Mouse (Mus musculus): ENCODE data around the gene Tfap4. TPM values are rescaled to one million over a fixed set of nuclear protein-coding genes. Genes with fewer than 3 reads are reported as not detected.
"Not testable (repeated sequence)": the region's sequence is repeated elsewhere in the genome, so short reads cannot be mapped to it uniquely, and the experiment has no call there.

Gene Tfap4
- polyA plus RNA-seq, 1 experiment, result 5.0 TPM

GRCm38 (mm10) chr16:4546838-4547237 is 12.8 kb downstream of the Tfap4 start:
- Histone ChIP-seq H3K27ac (ENCODE audit: insufficient read depth, low read length) (no peak overlapping the region), H3K4me3 (ENCODE audit: insufficient read depth, low read length) (no peak overlapping the region), H3K4me1 (ENCODE audit: control insufficient read depth, insufficient read depth, low read length) (peaks cover 3% of the 10 kb centered on the region)
- no peak for TF ChIP-seq CTCF (IDR thresholded peaks at IDR 0.05; ENCODE audit: extremely low read depth, insufficient read depth, low read length)
- TF ChIP-seq POLR2A (IDR thresholded peaks at IDR 0.05; ENCODE audit: extremely low read depth, insufficient read depth, low read length), result no peak

DNA sequence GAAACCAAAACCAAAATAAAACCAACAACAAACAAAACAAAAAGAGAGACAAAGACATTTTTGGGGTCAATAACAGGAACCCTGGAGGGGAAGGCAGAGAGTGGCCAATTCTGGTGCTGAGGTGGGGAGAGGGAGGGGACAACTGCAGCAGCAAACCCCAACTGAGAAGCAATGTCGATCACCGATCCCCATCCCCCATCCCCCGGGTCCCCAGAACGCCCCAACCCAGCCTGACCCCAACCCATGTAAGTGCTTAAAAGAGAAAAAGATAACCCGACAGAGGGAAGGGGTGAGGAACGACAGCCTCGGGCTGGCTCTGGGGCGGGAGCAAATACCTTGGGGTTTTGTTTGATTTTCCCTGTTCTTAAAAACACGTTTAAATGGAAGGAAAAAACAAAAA is 14.8 kb downstream of the Tfap4 start:
- Histone ChIP-seq H3K4me1 (ENCODE audit: control insufficient read depth, insufficient read depth, low read length) (peaks cover 3% of the 10 kb centered on the region), H3K27ac (ENCODE audit: insufficient read depth, low read length) (no peak overlapping the region), H3K4me3 (ENCODE audit: insufficient read depth, low read length) (no peak overlapping the region)
- TF ChIP-seq CTCF (IDR thresholded peaks at IDR 0.05; ENCODE audit: extremely low read depth, insufficient read depth, low read length), result no peak
- no peak for TF ChIP-seq POLR2A (IDR thresholded peaks at IDR 0.05; ENCODE audit: extremely low read depth, insufficient read depth, low read length)

- H3K27ac ChIP-seq (ENCODE audit: insufficient read depth, low read length), result no peak overlapping the region
- H3K4me1 ChIP-seq (ENCODE audit: control insufficient read depth, insufficient read depth, low read length), result peaks cover 3% of the 10 kb centered on the region
- no peak overlapping the region for H3K4me3 ChIP-seq (ENCODE audit: insufficient read depth, low read length)
- TF ChIP-seq POLR2A (IDR thresholded peaks at IDR 0.05; ENCODE audit: extremely low read depth, insufficient read depth, low read length) (no peak), CTCF (IDR thresholded peaks at IDR 0.05; ENCODE audit: extremely low read depth, insufficient read depth, low read length) (no peak)
Measured at GRCm38 (mm10) chr16:4543266-4543665, 16.4 kb downstream of the Tfap4 start.

- Histone ChIP-seq H3K4me1 (ENCODE audit: control insufficient read depth, insufficient read depth, low read length) (peaks cover 3% of the 10 kb centered on the region), H3K27ac (ENCODE audit: insufficient read depth, low read length) (no peak overlapping the region), H3K4me3 (ENCODE audit: insufficient read depth, low read length) (peak overlapping the region; percentile 56)
- TF ChIP-seq CTCF (IDR thresholded peaks at IDR 0.05; ENCODE audit: extremely low read depth, insufficient read depth, low read length) (no peak), POLR2A (IDR thresholded peaks at IDR 0.05; ENCODE audit: extremely low read depth, insufficient read depth, low read length) (no peak)
Measured at GRCm38 (mm10) chr16:4542236-4542774, 17.3 kb downstream of the Tfap4 start.

DNA sequence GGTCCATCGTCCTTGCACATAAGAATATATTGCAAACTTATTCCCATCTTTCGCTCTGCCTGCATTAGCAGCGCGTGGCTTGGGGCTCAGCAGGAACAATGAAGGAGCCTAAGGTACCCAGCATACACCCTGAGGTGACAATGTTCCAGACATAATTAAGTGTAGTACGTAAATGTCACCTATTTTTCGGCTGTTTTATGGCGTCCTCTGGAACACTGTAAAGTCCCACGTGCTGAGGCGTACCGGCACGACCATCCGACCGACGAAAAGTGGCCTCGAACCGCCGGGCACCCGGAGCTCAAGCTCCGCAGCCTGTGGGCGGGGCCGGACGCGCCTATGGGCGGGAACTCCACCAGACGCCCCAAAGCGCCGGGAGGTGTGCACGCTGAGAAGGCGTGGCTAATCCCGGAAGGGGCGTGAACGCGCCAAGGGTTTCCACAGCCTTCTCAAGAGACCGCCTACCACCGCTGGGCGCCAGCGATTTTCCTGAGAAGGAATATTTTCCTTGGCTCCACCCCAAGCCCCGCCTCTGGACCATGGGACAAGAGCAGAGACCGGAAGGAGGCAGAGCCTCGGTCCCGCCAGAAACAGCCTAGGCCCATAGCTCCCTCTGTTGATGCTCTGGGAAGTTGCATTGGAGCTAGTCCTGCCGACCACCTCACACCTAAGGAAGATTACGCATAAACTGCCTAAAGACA is 18.0 kb downstream of the Tfap4 start, which contains the start of gene Srl:
Gene Srl (minus strand): TSS at position 316 of the 698 bp plus-strand sequence.
- peak; percentile 47; the same call in 1 of the 2 replicates for TF ChIP-seq POLR2A (IDR thresholded peaks at IDR 0.05; ENCODE audit: extremely low read depth, insufficient read depth, low read length)
- peak; percentile 94 for TF ChIP-seq CTCF (IDR thresholded peaks at IDR 0.05; ENCODE audit: extremely low read depth, insufficient read depth, low read length)

GRCm38 (mm10) chr16:4541033-4541432 is 18.6 kb downstream of the Tfap4 start:
- no peak for TF ChIP-seq CTCF (IDR thresholded peaks at IDR 0.05; ENCODE audit: extremely low read depth, insufficient read depth, low read length)
- TF ChIP-seq POLR2A (IDR thresholded peaks at IDR 0.05; ENCODE audit: extremely low read depth, insufficient read depth, low read length), result no peak
- H3K4me1 ChIP-seq (ENCODE audit: control insufficient read depth, insufficient read depth, low read length), result peaks cover 3% of the 10 kb centered on the region
- H3K4me3 ChIP-seq (ENCODE audit: insufficient read depth, low read length), result peak overlapping the region; percentile 56; the same call in 1 of the 2 replicates
- no peak overlapping the region for H3K27ac ChIP-seq (ENCODE audit: insufficient read depth, low read length)

More for the DNA sequence above, 18.0 kb downstream of the Tfap4 start, which contains the start of gene Srl:
- H3K4me1 ChIP-seq (ENCODE audit: control insufficient read depth, insufficient read depth, low read length), result peaks cover 3% of the 10 kb centered on the region
- H3K27ac ChIP-seq (ENCODE audit: insufficient read depth, low read length), result no peak within 1 kb of the TSS
- peak within 1 kb of the TSS; percentile 56 for H3K4me3 ChIP-seq (ENCODE audit: insufficient read depth, low read length)

DNA sequence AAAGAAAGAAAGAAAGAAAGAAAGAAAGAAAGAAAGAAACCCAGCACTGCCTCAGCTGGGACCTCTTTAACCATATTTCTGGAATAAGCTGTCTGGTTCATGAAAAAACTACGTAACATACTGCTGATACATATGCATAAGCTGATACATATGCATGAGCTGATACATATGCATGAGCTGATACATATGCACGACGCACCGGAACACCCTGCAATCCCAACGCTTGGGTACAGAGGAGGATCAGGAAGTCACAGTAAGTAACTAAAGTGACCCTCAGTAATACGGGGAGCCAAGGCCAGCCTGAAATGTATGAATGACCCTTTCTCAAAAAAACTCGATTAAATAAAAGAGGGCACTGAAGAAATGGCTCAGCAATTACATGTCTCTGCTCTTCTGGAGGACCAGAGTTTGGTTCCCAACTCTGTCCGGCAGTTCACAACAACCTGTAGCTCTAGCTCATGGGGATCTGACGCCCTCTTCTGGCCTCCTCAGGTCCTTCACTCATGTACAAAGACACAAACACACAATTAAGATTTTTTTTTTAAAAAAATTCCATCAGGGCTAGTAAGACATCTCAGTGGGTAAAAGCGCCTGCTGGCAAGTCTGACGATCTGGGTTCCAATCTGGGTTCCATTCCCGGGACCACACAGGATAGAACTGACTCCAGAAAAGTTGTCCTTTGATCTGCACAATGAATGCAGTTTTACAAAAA is 19.4 kb downstream of the Tfap4 start:
- peaks cover 3% of the 10 kb centered on the region for H3K4me1 ChIP-seq (ENCODE audit: control insufficient read depth, insufficient read depth, low read length)
- no peak overlapping the region for H3K27ac ChIP-seq (ENCODE audit: insufficient read depth, low read length)
- TF ChIP-seq POLR2A (IDR thresholded peaks at IDR 0.05; ENCODE audit: extremely low read depth, insufficient read depth, low read length) (no peak), CTCF (IDR thresholded peaks at IDR 0.05; ENCODE audit: extremely low read depth, insufficient read depth, low read length) (no peak)
- no peak overlapping the region for H3K4me3 ChIP-seq (ENCODE audit: insufficient read depth, low read length)

DNA sequence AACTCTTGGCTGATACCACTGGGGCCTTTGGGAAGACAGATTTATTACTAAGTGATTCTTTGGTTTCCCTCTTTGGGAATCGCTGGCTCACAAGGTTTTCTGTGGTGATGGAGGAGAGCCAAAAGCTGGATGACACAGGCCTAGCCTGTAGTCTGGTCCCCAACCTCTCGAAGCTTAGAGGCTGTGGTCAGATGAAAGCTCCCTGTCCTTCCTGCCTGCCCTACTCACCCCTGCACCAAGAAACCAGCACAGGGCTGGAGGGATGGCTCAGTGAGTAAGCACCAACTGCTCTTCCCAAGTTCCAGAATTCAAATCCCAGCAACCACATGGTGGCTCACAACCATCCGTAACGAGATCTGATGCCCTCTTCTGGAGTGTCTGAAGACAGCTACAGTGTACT is 20.1 kb downstream of the Tfap4 start:
- no peak overlapping the region for H3K4me3 ChIP-seq (ENCODE audit: insufficient read depth, low read length)
- no peak overlapping the region for H3K27ac ChIP-seq (ENCODE audit: insufficient read depth, low read length)
- TF ChIP-seq CTCF (IDR thresholded peaks at IDR 0.05; ENCODE audit: extremely low read depth, insufficient read depth, low read length) (no peak), POLR2A (IDR thresholded peaks at IDR 0.05; ENCODE audit: extremely low read depth, insufficient read depth, low read length) (no peak)
- peaks cover 3% of the 10 kb centered on the region for H3K4me1 ChIP-seq (ENCODE audit: control insufficient read depth, insufficient read depth, low read length)

GRCm38 (mm10) chr16:4537616-4538358 is 21.9 kb downstream of the Tfap4 start:
- no peak for TF ChIP-seq POLR2A (IDR thresholded peaks at IDR 0.05; ENCODE audit: extremely low read depth, insufficient read depth, low read length)
- no peak overlapping the region for H3K4me3 ChIP-seq (ENCODE audit: insufficient read depth, low read length)
- no peak overlapping the region for H3K27ac ChIP-seq (ENCODE audit: insufficient read depth, low read length)
- peaks cover 3% of the 10 kb centered on the region for H3K4me1 ChIP-seq (ENCODE audit: control insufficient read depth, insufficient read depth, low read length)

- H3K4me1 ChIP-seq (ENCODE audit: control insufficient read depth, insufficient read depth, low read length); H3K4me3 ChIP-seq (ENCODE audit: insufficient read depth, low read length); H3K27ac ChIP-seq (ENCODE audit: insufficient read depth, low read length): not testable (repeated sequence)
Measured at GRCm38 (mm10) chr16:4527373-4527772, 32.3 kb downstream of the Tfap4 start.
